Mouse (Mus musculus) megakaryocyte-erythroid progenitor cell, adult 5-6 weeks (primary cell): ENCODE results near the gene Sytl3. TPM values are rescaled to one million over a fixed set of nuclear protein-coding genes. Genes with fewer than 3 reads are reported as not detected.
A peak's percentile ranks its signal among the peaks of the same experiment; 100 is the strongest.

Experiments
- ATAC-seq: replicated peaks from 2 replicates; pipeline ENCODE4 v1.8.0; 2016; ENCODE audit warnings: mild to moderate bottlenecking, inconsistent platforms; ENCODE audit not compliant: severe bottlenecking, poor library complexity, low FRiP score, low TSS enrichment
- total RNA-seq, 2 experiments: library from RNA; stranded (forward) in 1 of 2; stranded (reverse) in 1 of 2; fragments of 200-1000, 215-1000 nt in 1 of 2; fragments of >200 nt in 1 of 2; fragmentation: Nextera tagmentation in 1 of 2; gene quantifications; 2 replicates each; pipeline ENCODE4 v1.2.3; 2014 to 2017

The Sytl3 gene
- total RNA-seq, 2 experiments from 2014 or later = 4.2 TPM; not detected in 1

GRCm38 (mm10) chr17:6769602-6770001 is 110.7 kb downstream of the Sytl3 start:
- no peak for ATAC-seq

DNA sequence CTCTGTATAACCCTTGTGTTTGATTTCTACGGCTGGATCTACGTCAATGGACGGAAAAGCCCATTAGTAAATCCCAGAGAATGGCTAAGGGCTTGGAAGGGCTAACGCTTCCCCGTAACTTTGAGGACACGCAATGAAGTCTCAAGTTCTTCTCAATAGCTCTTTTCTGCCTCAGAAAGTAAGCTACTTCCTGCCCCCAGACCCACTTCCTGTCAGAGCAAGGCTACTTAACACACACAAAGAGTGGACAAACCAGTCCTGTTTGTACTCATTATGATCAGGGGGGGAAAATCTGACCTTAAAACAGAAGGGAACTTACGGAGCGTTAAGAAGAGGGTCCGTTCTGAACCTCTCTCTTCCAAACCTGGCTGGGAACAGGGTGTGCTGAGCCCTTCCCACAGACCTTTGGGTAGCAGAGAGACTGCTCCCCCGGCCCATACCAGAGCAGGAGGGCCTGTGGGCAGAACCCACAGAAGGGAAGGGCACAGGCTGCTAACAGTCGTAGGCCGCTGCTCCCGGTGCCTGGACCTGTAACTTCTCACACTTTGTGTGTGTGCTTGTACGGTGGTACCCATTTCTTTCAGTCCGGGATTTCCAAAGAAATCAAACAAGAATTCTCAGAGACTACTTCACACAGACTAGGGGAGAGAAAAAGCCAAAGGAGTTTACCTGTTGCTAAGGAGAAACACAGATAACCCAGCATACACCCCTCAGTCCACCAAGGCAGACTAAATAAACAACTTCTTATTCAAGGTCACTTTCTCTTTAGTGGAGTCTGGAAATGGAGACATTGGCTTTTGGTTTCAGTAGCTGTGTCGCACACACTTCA is 113.0 kb downstream of the Sytl3 start:
- ATAC-seq = no peak

GRCm38 (mm10) chr17:6772490-6772773 is 113.5 kb downstream of the Sytl3 start:
- no peak for ATAC-seq

GRCm38 (mm10) chr17:6773249-6773966 is 114.5 kb downstream of the Sytl3 start:
- ATAC-seq = peak; percentile 50; the same call in 1 of the 2 replicates

GRCm38 (mm10) chr17:6775221-6775620 is 116.3 kb downstream of the Sytl3 start:
- no peak for ATAC-seq

DNA sequence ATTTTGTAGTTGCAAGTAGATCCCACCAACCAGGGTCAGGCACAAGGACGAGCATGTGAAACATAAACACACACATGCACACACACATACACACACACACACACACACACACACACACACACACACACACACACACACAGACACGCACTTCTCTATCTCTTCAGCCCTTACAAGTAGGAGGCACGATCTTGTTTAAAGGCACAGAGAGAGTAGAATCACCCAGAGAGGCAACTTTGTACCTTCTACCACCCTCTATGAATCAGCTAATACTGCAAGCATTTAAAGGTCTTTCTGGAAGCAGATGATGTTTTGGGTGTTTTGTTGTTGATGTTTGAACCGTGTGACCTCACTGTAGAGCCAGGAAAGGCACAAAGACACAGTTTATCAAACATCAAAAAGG is 116.8 kb downstream of the Sytl3 start:
- ATAC-seq = no peak

GRCm38 (mm10) chr17:6776123-6776522 is 117.2 kb downstream of the Sytl3 start:
- no peak for ATAC-seq

DNA sequence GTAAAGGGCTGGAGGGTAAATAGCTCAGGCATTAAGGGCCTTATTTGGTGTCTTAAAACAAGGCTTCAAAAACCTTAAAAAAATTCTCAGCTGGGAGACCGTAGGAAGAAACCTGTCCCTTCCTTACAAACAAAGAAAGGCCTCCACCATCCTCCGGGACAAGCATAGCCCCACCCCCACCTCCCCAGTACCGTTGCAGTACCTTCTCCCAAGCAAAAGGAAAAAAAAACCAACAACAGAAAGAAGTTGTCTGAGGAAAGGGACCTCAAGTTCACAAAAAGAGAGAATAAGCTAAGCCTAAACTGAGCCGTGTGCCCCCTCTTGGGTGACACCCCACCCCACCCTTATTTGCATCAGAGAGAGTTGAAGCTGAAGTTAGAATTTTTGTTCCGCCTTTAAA is 117.7 kb downstream of the Sytl3 start:
- no peak for ATAC-seq

DNA sequence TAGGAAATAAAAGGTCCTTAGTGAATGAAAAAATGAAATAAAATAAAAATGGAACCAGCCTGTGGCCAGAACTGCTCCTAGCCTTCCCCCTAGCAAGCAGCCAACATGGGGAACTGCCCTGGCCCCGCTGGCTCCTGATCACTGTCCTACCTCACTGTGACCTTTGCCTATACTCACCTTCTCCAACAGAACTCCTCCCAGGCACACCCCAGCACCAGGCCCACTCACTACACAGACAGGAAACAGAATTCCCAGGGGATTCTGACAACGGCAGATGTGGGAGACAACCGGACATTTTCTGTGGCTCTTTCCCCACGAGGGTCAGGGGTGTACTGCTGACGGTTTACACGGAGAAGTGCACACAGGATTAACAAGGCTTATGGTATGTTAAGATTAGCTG is 118.2 kb downstream of the Sytl3 start:
- ATAC-seq = no peak

DNA sequence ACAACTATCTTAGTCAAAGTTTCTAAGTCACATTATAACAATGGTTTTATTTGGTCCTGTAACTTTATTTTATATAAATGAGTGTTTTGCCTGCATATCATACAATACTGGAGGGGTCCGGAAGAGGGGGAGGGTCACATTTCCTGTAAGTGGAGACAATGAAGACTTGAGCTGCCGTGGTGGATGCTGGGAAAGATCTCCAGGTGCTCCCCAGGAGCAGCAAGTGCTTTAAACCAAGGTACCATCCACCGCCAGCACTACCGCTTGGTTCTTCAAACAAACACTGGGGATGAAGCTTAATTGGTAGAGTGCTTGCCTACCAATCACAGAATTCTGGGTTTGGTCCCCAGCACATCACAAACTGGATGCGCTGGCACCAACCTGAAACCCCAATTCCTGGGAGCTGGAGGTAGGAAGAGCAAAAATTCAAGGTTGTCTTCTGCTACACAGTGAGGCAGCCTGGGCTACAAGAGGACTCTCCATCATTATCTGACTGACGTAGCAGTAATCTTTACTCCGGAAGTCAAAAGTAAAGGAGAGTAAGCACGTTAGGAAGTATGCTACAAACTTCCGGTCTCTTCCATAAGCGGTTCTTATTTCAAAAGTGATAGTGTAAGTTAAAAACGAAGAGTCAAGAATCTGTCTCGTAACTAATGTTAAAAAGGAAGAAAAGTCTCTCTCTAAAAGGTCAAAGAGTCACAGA is 118.9 kb downstream of the Sytl3 start:
- no peak for ATAC-seq

GRCm38 (mm10) chr17:6778332-6778683 is 119.4 kb downstream of the Sytl3 start:
- no peak for ATAC-seq

- 0 out of 2 replicates have a peak, but pooled peaks have one; percentile 14 for ATAC-seq
These were observed 120.0 kb downstream of the Sytl3 start for GRCm38 (mm10) chr17:6778771-6779509.

GRCm38 (mm10) chr17:6779632-6780031 is 120.7 kb downstream of the Sytl3 start:
- no peak for ATAC-seq

DNA sequence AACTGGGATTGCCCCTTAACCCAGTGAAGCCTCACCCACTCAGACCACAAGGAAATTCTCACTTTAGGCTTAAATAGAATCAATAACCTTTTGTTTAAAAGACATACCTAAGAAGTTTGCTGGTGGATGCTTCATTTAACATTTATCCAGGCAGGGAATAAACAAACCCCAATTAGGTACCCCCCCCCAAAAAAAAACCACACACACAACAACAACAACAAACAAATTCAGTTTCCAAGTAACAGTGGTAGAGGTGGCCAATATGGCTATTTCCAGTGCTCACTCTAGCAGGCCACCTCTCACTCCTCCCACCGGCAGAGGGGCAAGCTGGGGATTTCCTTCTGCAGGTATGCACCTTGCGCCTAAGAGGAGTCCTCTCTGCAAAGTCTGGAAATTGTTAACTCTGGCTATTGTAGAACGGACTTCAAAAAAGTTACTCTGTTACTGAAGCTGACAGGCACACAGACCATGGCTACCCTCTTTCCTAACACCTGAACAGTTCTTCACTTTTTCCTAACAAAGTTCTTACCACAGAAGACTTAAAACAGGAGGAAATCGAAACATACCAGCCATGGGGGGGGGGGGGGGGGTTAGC is 121.7 kb downstream of the Sytl3 start:
- no peak for ATAC-seq

DNA sequence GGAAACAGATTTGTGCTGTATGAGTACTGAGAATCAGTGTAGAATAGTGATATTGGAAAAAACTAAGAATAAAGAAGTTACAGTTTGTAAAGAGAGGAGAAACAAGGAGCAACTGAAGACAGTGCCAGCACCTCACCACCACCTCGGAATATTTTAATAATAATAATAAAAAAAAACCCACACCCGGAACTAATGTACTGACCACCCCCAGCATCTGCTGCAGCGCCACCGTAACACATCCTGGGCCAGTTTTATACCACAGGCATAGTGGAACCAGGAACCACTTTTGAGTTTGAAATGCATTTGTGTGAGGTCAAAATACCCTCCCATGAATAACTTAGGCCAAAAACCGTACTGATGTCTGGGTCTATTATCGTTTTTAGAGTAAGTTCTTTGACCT is 122.4 kb downstream of the Sytl3 start:
- no peak for ATAC-seq

- ATAC-seq = peak; percentile 54
These were observed 123.2 kb downstream of the Sytl3 start for GRCm38 (mm10) chr17:6782033-6782526.

GRCm38 (mm10) chr17:6782611-6783005 is 123.7 kb downstream of the Sytl3 start, which contains the start of gene Ezr:
TSS of gene Ezr (minus strand) at chr17:6782784.
- ATAC-seq = peak; percentile 71

- peak; percentile 31 for ATAC-seq
These were observed 124.2 kb downstream of the Sytl3 start for GRCm38 (mm10) chr17:6783006-6783661.
